ENCODE assay signal across 7 mouse cellular contexts in genomic region chr7:12818521-12819295, GRCm38 (mm10). TPM values are rescaled to one million over a fixed set of nuclear protein-coding genes. Genes with fewer than 3 reads are reported as not detected.
DNase-seq lines count a peak whose midpoint lies in the region; ATAC-seq and TF ChIP-seq lines count a peak whose summit lies in the region.

Gene Zfp329 (minus strand): TSS chr7:12818858.

- peak within 1 kb of the TSS; percentile 86 for H3K4me3 ChIP-seq in embryonic facial prominence, embryonic 11.5 days (ENCODE audit: low read depth, low read length)
- H3K4me3 ChIP-seq in limb, embryonic 12.5 days (replicated peaks): peak within 1 kb of the TSS; percentile 66
- peak within 1 kb of the TSS; percentile 84 for H3K4me3 ChIP-seq in midbrain, embryonic 15.5 days
- peak within 1 kb of the TSS; percentile 86 for H3K4me3 ChIP-seq in spleen, adult 2 months (ENCODE audit: extremely low read depth, insufficient read depth, insufficient read length)

- no peak for TF ChIP-seq CTCF in spleen, adult 2 months (IDR thresholded peaks at IDR 0.05; ENCODE audit: extremely low read depth, insufficient read depth, insufficient read length, insufficient replicate concordance)

- DNase-seq in adrenal gland, postnatal 14 days: peak; percentile 95
- DNase-seq in embryonic facial prominence, embryonic 11.5 days (ENCODE audit: low spot score): peak; percentile 95
- DNase-seq in heart, adult 11 months: peak; percentile 99
- DNase-seq in kidney, adult 18-20 months: peak; percentile 91
- peak; percentile 77 to 89 for DNase-seq in spleen, adult 2 months (ENCODE audit: low read depth in 1 of 2, low spot score in 2 of 2)

- peak; percentile 96 for ATAC-seq in embryonic facial prominence, embryonic 11.5 days (replicated peaks; ENCODE audit: insufficient number of reproducible peaks, low FRiP score, low TSS enrichment, low read depth)
- peak; percentile 96 for ATAC-seq in limb, embryonic 12.5 days (ENCODE audit: insufficient number of reproducible peaks, insufficient read depth, low FRiP score, low TSS enrichment, low read depth)
- peak; percentile 97 for ATAC-seq in midbrain, embryonic 15.5 days (replicated peaks)

- no peaks in the 10 kb centered on the region for H3K27me3 ChIP-seq in embryonic facial prominence, embryonic 11.5 days (ENCODE audit: control insufficient read depth, insufficient read depth, low read length)
- H3K27me3 ChIP-seq in limb, embryonic 12.5 days: no peaks in the 10 kb centered on the region
- H3K27me3 ChIP-seq in midbrain, embryonic 15.5 days (replicated peaks): no peaks in the 10 kb centered on the region
- H3K27me3 ChIP-seq in spleen, adult 2 months (ENCODE audit: control insufficient read depth, insufficient read depth, low read length): no peaks in the 10 kb centered on the region

- peak within 1 kb of the TSS; percentile 56 for H3K4me2 ChIP-seq in embryonic facial prominence, embryonic 11.5 days (ENCODE audit: low read depth, low read length)
- peak within 1 kb of the TSS; percentile 73 for H3K4me2 ChIP-seq in limb, embryonic 12.5 days
- H3K4me2 ChIP-seq in midbrain, embryonic 15.5 days: peak within 1 kb of the TSS; percentile 59

- no peaks in the 10 kb centered on the region for H3K4me1 ChIP-seq in embryonic facial prominence, embryonic 11.5 days (ENCODE audit: control insufficient read depth, insufficient read depth, low read length)
- H3K4me1 ChIP-seq in limb, embryonic 12.5 days (replicated peaks): peaks cover 4% of the 10 kb centered on the region
- peaks cover 14% of the 10 kb centered on the region for H3K4me1 ChIP-seq in midbrain, embryonic 15.5 days
- H3K4me1 ChIP-seq in spleen, adult 2 months (ENCODE audit: control insufficient read depth, insufficient read depth, insufficient read length): no peaks in the 10 kb centered on the region

- no peaks in the 10 kb centered on the region; the same call in 1 of the 2 replicates for H3K36me3 ChIP-seq in embryonic facial prominence, embryonic 11.5 days (replicated peaks; ENCODE audit: control insufficient read depth, insufficient read depth, low read depth, low read length)
- H3K36me3 ChIP-seq in limb, embryonic 12.5 days: peaks cover 25% of the 10 kb centered on the region
- H3K36me3 ChIP-seq in midbrain, embryonic 15.5 days (replicated peaks): peaks cover 13% of the 10 kb centered on the region; the same call in 1 of the 2 replicates
- no peaks in the 10 kb centered on the region for H3K36me3 ChIP-seq in spleen, adult 2 months (ENCODE audit: control insufficient read depth, insufficient read depth, low read length)

- WGBS in embryonic facial prominence, embryonic 11.5 days: under 1% methylated on average over 39 of the region's 40 CpGs
- under 1% methylated on average over 40 of the region's 40 CpGs for WGBS in limb, embryonic 12.5 days
- WGBS in midbrain, embryonic 15.5 days: under 1% methylated on average over 40 of the region's 40 CpGs
- WGBS in spleen, adult 2 months: under 1% methylated on average over 40 of the region's 40 CpGs

- no peaks in the 10 kb centered on the region for H3K9me3 ChIP-seq in embryonic facial prominence, embryonic 11.5 days (replicated peaks; ENCODE audit: control insufficient read depth, low read length)
- peaks cover 34% of the 10 kb centered on the region for H3K9me3 ChIP-seq in limb, embryonic 12.5 days
- peaks cover 18% of the 10 kb centered on the region for H3K9me3 ChIP-seq in midbrain, embryonic 15.5 days

- peak; percentile 77 for TF ChIP-seq POLR2A in spleen, adult 2 months (IDR thresholded peaks at IDR 0.05; ENCODE audit: low read depth, low read length)

- H3K9ac ChIP-seq in embryonic facial prominence, embryonic 11.5 days (replicated peaks; ENCODE audit: low read length): peak within 1 kb of the TSS; percentile 96
- peak within 1 kb of the TSS; percentile 82 for H3K9ac ChIP-seq in limb, embryonic 12.5 days (replicated peaks)
- H3K9ac ChIP-seq in midbrain, embryonic 15.5 days: peak within 1 kb of the TSS; percentile 98

- peak within 1 kb of the TSS; percentile 62 for H3K27ac ChIP-seq in embryonic facial prominence, embryonic 11.5 days (replicated peaks; ENCODE audit: low read depth, low read length)
- H3K27ac ChIP-seq in limb, embryonic 12.5 days: peak within 1 kb of the TSS; percentile 83
- H3K27ac ChIP-seq in midbrain, embryonic 15.5 days: peak within 1 kb of the TSS; percentile 92
- peak within 1 kb of the TSS; percentile 53 for H3K27ac ChIP-seq in spleen, adult 2 months (ENCODE audit: insufficient read depth, low read length)

RNA-seq across cellular contexts. Expression of gene Zfp329, which starts in this region (rescaled TPM):
- total RNA-seq in adrenal gland, postnatal 14 days (2021): 9.0 and 11.8 TPM in 2 replicates
- polyA plus RNA-seq in embryonic facial prominence, embryonic 11.5 days (2014; fragmentation: Nextera tagmentation; extraction: Ambion mirVana): 15.9 and 18.6 TPM in 2 replicates
- polyA plus RNA-seq in limb, embryonic 12.5 days (2016; fragmentation: Nextera tagmentation; extraction: Ambion mirVana): 19.7 TPM in 2 replicates
- polyA plus RNA-seq in midbrain, embryonic 15.5 days (2015; fragmentation: Nextera tagmentation; extraction: Ambion mirVana): 35.2 and 36.0 TPM in 2 replicates
- polyA plus RNA-seq in spleen, adult 2 months (2012; rRNA removed): 0.81 and 0.92 TPM in 2 replicates

Comparison
In these comparisons a context has a peak if more than half of its experiments do, and no peak if none do; other contexts are left out.
1. Peak in every context shown above with its lines: DNase-seq, ATAC-seq, H3K4me3 ChIP-seq and H3K27ac ChIP-seq.
2. Peak in DNase-seq, H3K4me3 ChIP-seq and H3K27ac ChIP-seq in spleen, adult 2 months; RNA of the gene not detected or under 1 TPM.